Mouse (Mus musculus): ENCODE results near the gene Pabpn1. TPM values are rescaled to one million over a fixed set of nuclear protein-coding genes. Genes with fewer than 3 reads are reported as not detected.

Gene Pabpn1
- polyA plus RNA-seq (2017; shearing (Covaris generic)): 162 TPM

GRCm38 (mm10) chr14:54892200-54892599, at the start of gene Pabpn1:
Gene Pabpn1, plus strand, starts transcription at chr14:54892500.

GRCm38 (mm10) chr14:54870861-54871260, 21.4 kb upstream of the Pabpn1 start, which contains the start of gene Homez:
Gene Homez, minus strand, starts transcription at chr14:54870961.

GRCm38 (mm10) chr14:54877048-54877715, 15.1 kb upstream of the Pabpn1 start, which contains the start of gene Ppp1r3e:
Gene Ppp1r3e, minus strand, starts transcription at chr14:54877550.

GRCm38 (mm10) chr14:54883154-54884021, 8.9 kb upstream of the Pabpn1 start, which contains the start of the genes Bcl2l2 and Gm20521:
Gene Bcl2l2, plus strand, starts transcription at chr14:54883377.
Gene Gm20521, plus strand, starts transcription at chr14:54883441.

GRCm38 (mm10) chr14:54912886-54913285, 20.6 kb downstream of the Pabpn1 start, which contains the start of gene Slc22a17:
Gene Slc22a17, minus strand, starts transcription at chr14:54913132.

GRCm38 (mm10) chr14:54925349-54926342, 33.3 kb downstream of the Pabpn1 start, which contains the start of gene Efs:
Gene Efs, minus strand, starts transcription at chr14:54926126.

GRCm38 (mm10) chr14:54932645-54933150, 40.4 kb downstream of the Pabpn1 start, which contains the start of gene Il25:
Gene Il25, plus strand, starts transcription at chr14:54932695.

GRCm38 (mm10) chr14:54935904-54936830, 43.9 kb downstream of the Pabpn1 start, which contains the start of gene Cmtm5:
Gene Cmtm5, plus strand, starts transcription at chr14:54936261.

Other genes starting within 250 kb of the Pabpn1 start
- gene 1700123O20Rik, start 206.3 kb upstream of the Pabpn1 start, polyA plus RNA-seq (2017; shearing (Covaris generic)): 63.8 TPM
- 84.6 TPM for gene Acin1, start 205.6 kb upstream of the Pabpn1 start, polyA plus RNA-seq (2017; shearing (Covaris generic))
- 0.20 TPM for gene Gm29776, start 193.7 kb upstream of the Pabpn1 start, polyA plus RNA-seq (2017; shearing (Covaris generic))
- not detected for gene Cebpe, start 180.3 kb upstream of the Pabpn1 start, polyA plus RNA-seq (2017; shearing (Covaris generic))
- 0.09 TPM for gene Slc7a8, start 110.6 kb upstream of the Pabpn1 start, polyA plus RNA-seq (2017; shearing (Covaris generic))
- gene Rnf212b, start 78.4 kb upstream of the Pabpn1 start, polyA plus RNA-seq (2017; shearing (Covaris generic)): not detected
- 5.7 TPM for gene Homez, start 21.5 kb upstream of the Pabpn1 start, polyA plus RNA-seq (2017; shearing (Covaris generic))
- gene Ppp1r3e, start 14.9 kb upstream of the Pabpn1 start, polyA plus RNA-seq (2017; shearing (Covaris generic)): 1.5 TPM
- not detected for gene Bcl2l2, start 9.1 kb upstream of the Pabpn1 start, polyA plus RNA-seq (2017; shearing (Covaris generic))
- not detected for gene Gm20521, start 9.1 kb upstream of the Pabpn1 start, polyA plus RNA-seq (2017; shearing (Covaris generic))
- gene Slc22a17, start 20.6 kb downstream of the Pabpn1 start, polyA plus RNA-seq (2017; shearing (Covaris generic)): 1.5 TPM
- gene Efs, start 33.6 kb downstream of the Pabpn1 start, polyA plus RNA-seq (2017; shearing (Covaris generic)): 0.26 TPM
- gene Il25, start 40.2 kb downstream of the Pabpn1 start, polyA plus RNA-seq (2017; shearing (Covaris generic)): 0.37 TPM
- gene Cmtm5, start 43.8 kb downstream of the Pabpn1 start, polyA plus RNA-seq (2017; shearing (Covaris generic)): 1.5 TPM
- 0.06 TPM for gene Myh6, start 74.4 kb downstream of the Pabpn1 start, polyA plus RNA-seq (2017; shearing (Covaris generic))
- gene Gm17428, start 84.4 kb downstream of the Pabpn1 start, polyA plus RNA-seq (2017; shearing (Covaris generic)): not detected
- not detected for gene Myh7, start 102.1 kb downstream of the Pabpn1 start, polyA plus RNA-seq (2017; shearing (Covaris generic))
- gene Ngdn, start 123.0 kb downstream of the Pabpn1 start, polyA plus RNA-seq (2017; shearing (Covaris generic)): 124 TPM
- gene Zfhx2, start 199.8 kb downstream of the Pabpn1 start, polyA plus RNA-seq (2017; shearing (Covaris generic)): 14.4 TPM
- 19.3 TPM for gene Thtpa, start 202.3 kb downstream of the Pabpn1 start, polyA plus RNA-seq (2017; shearing (Covaris generic))
- 170 TPM for gene Ap1g2, start 214.1 kb downstream of the Pabpn1 start, polyA plus RNA-seq (2017; shearing (Covaris generic))
- gene Jph4, start 224.4 kb downstream of the Pabpn1 start, polyA plus RNA-seq (2017; shearing (Covaris generic)): 0.16 TPM